Mouse (Mus musculus) erythroblast, embryonic 14.5 days (primary cell): ENCODE data around the gene Slc27a5. TPM values are rescaled to one million over a fixed set of nuclear protein-coding genes. Genes with fewer than 3 reads are reported as not detected.

Source experiments
- H3K27me3 ChIP-seq: 2 replicates; pipeline ENCODE4 v1.6.1; 2012; ENCODE audit warnings: inconsistent platforms; ENCODE audit not compliant: control insufficient read depth
- H3K36me3 ChIP-seq: 2 replicates; pipeline ENCODE4 v1.6.1; 2012; ENCODE audit warnings: mild to moderate bottlenecking, inconsistent platforms; ENCODE audit not compliant: control insufficient read depth
- H3K4me1 ChIP-seq: 2 replicates; pipeline ENCODE4 v1.6.1; 2012; ENCODE audit warnings: inconsistent platforms; ENCODE audit not compliant: control insufficient read depth
- H3K4me3 ChIP-seq: replicated peaks from 2 replicates; pipeline ENCODE3; 2012; ENCODE audit warnings: moderate library complexity, mild to moderate bottlenecking, inconsistent platforms
- H3K9me3 ChIP-seq: 2 replicates; pipeline ENCODE4 v1.6.1; 2012; ENCODE audit warnings: low read length, inconsistent platforms, mixed read lengths; ENCODE audit not compliant: control insufficient read depth
- GATA1 ChIP-seq: IDR thresholded peaks from 2 replicates; pipeline ENCODE4 v1.6.1; 2012; ENCODE audit warnings: low read length, inconsistent platforms, mixed read lengths
- TAL1 ChIP-seq: IDR thresholded peaks from 3 replicates; pipeline ENCODE4 v1.6.1; 2012; ENCODE audit warnings: low read length, inconsistent platforms, mixed read lengths
- polyA plus RNA-seq: library from polyadenylated mRNA; stranded (reverse); fragments of >175 nt; gene quantifications from 2 replicates; pipeline ENCODE4 v1.2.3, GENCODE M21; 2012

Gene Slc27a5
- polyA plus RNA-seq, 1 experiment: not detected

DNA sequence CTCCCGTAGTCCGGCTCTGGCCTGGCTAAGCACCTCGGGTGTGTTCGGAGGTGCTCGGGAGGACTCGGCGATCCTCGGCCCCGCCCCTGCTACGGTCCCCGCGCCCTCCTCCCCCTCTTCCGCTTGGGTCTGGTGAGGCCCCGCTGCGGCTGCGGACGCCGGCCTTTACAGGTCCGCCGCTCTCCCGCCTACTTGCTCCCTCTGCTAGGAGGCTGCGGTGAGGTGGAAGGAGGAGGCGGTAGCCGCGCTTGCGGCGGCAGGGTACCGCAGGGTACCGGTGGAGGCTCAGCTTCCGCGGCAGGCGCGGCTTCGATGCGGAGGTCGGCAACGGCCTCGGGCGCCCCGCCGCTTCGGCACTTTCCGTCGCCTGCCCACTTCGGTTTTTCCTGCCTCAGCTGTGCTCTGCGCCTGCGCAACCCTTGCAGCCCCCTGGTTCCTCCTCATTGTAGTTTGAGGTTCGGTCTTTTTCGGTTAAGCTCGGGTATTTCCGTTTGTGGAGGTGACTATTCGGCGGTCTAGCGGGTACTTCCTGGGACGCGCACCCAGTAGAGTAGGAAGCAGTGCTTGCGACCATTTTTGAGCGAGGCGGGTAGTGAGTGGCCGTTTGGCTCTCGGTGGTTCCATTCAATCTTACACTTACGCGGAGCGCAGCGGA lies 40.0 kb upstream of the Slc27a5 start, which contains the start of gene Ube2m:
TSS of gene Ube2m (minus strand) at position 375 of the 655 bp plus-strand sequence.
- peaks cover 4% of the 10 kb centered on the region for H3K9me3 ChIP-seq
- H3K27me3 ChIP-seq: peaks cover 28% of the 10 kb centered on the region
- peak within 1 kb of the TSS; percentile 85 for H3K4me3 ChIP-seq
- peaks cover 35% of the 10 kb centered on the region for H3K36me3 ChIP-seq
- TF ChIP-seq TAL1: no peak
- no peak for TF ChIP-seq GATA1
- peaks cover 56% of the 10 kb centered on the region for H3K4me1 ChIP-seq

GRCm38 (mm10) chr7:13037366-13037765 lies 39.4 kb upstream of the Slc27a5 start:
- peaks cover 21% of the 10 kb centered on the region for H3K27me3 ChIP-seq
- peaks cover 60% of the 10 kb centered on the region for H3K4me1 ChIP-seq
- peaks cover 42% of the 10 kb centered on the region for H3K36me3 ChIP-seq
- peak overlapping the region; percentile 85 for H3K4me3 ChIP-seq
- no peak for TF ChIP-seq TAL1
- no peaks in the 10 kb centered on the region for H3K9me3 ChIP-seq

- Histone ChIP-seq H3K4me3 (peak overlapping the region; percentile 85), H3K36me3 (peaks cover 47% of the 10 kb centered on the region), H3K27me3 (peaks cover 15% of the 10 kb centered on the region), H3K4me1 (peaks cover 64% of the 10 kb centered on the region), H3K9me3 (no peaks in the 10 kb centered on the region)
- TF ChIP-seq GATA1 (no peak), TAL1 (no peak)
Measured at GRCm38 (mm10) chr7:13036806-13037205, 38.8 kb upstream of the Slc27a5 start.

DNA sequence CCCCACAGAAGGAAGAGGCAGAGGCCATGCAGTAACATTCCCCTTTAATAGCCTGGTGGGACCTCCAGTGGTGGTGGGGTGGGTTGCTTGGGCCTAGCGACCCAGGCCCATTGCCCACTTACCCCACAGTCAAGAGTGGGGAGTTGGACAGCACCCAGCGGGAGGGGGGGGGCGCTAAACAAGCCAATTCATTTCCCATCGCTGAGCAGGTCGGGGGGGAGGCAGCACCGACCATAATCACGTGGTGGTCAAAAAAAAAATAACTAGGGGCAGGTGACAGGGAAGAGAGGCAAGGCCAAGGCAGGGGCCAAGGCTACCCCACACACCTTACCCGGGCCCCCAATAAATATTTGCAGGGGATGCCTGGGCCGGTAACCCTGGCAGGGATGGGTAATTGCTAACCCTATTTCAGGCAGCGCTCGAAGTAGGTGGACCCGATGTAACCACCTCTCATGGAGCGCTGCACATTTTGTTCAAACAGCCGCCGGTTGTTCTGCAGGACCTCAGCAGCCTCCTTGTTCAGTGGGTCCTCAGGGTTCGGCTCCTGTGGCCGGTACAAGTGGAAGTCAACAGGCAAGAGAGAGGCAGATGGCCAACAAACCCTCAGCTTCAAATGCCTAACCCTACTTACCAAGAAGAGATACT lies 37.3 kb upstream of the Slc27a5 start:
- Histone ChIP-seq H3K4me3 (peak overlapping the region; percentile 80), H3K9me3 (no peaks in the 10 kb centered on the region), H3K4me1 (peaks cover 64% of the 10 kb centered on the region), H3K27me3 (peaks cover under 1% of the 10 kb centered on the region; the same call in 1 of the 2 replicates), H3K36me3 (peaks cover 59% of the 10 kb centered on the region)
- no peak for TF ChIP-seq TAL1
- no peak for TF ChIP-seq GATA1

DNA sequence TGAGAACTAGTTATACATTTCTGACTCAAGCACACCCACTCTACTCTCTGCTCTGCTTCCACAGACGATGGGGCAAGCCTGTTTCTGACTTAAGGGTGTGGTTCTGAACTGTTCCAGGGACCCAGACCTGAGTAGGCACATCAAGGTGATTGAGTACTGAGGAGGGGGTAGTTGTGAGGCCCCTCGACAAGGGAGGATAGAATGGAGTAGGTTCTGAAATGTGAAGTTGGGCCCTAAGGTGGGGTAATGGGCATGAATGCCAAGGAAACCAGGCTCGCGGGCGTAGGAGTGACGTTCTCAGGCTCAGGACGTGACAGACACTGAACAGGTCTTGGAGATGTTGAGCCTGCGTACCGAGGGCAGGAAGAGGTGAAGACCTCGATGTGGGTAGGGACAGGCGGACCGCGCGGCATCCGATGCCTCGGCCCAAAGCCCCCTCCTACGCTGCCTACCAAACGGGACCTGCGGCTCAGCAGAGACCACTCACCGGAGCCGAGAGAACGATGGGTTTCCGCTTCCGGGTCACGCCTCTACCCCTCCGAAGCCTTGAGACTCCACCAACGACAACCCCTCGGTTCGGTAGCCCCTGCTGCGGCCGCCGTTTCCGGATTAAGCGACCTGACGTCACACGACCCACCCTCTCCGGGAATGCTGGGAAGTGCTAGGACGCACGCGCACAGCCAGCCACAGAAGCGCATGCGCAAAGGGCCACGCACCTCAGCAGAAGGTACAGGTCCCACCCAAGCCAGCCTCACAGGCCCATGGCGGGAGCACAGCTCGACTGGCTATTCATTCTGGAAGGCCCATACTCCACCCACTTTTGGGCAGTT lies 36.4 kb upstream of the Slc27a5 start, which contains the start of gene Chmp2a:
TSS of gene Chmp2a (minus strand) at position 660 of the 830 bp plus-strand sequence.
- Histone ChIP-seq H3K9me3 (no peaks in the 10 kb centered on the region), H3K4me1 (peaks cover 62% of the 10 kb centered on the region)
- no peak for TF ChIP-seq TAL1
- TF ChIP-seq GATA1: no peak

DNA sequence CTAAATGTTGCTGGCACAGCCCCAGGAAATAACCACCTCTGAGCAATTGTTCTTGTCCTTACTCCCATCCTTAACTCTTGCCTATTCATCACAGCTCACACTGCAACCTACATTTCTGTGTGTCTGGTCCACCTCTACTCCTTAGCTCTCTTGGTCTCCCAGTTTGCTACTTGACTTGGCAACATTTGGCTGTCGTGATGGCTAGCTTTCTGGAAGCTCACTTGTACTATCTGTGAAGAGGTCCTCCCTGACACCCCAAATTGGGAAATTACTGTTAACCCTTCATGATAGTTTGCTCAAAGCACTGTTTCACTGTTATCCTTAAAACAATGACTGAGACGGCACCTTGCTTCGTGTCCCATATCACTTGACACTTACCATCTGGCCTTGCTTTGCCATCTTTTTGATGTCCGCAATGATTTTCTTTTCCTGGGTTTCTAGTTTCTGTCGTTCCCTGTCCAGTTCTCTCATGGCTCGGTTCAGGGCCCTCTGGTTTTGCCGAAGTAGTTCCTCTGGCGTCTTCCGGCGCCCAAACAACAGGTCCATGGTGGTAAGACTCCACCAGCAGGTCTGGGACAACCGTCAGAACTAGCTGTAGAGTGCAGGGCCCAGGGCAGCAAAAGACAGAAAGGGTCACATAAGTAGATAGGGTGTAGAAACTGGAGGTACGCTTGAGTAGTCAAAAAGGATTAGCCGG lies 35.6 kb upstream of the Slc27a5 start:
- Histone ChIP-seq H3K27me3 (no peaks in the 10 kb centered on the region), H3K4me3 (peak overlapping the region; percentile 80), H3K9me3 (no peaks in the 10 kb centered on the region), H3K4me1 (peaks cover 54% of the 10 kb centered on the region), H3K36me3 (peaks cover 77% of the 10 kb centered on the region)
- no peak for TF ChIP-seq GATA1
- no peak for TF ChIP-seq TAL1

More for the DNA sequence above, 36.4 kb upstream of the Slc27a5 start, which contains the start of gene Chmp2a:
- Histone ChIP-seq H3K36me3 (peaks cover 69% of the 10 kb centered on the region), H3K27me3 (no peaks in the 10 kb centered on the region), H3K4me3 (peak within 1 kb of the TSS; percentile 80)

- Histone ChIP-seq H3K36me3 (peaks cover 87% of the 10 kb centered on the region), H3K9me3 (no peaks in the 10 kb centered on the region), H3K27me3 (no peaks in the 10 kb centered on the region), H3K4me1 (peaks cover 51% of the 10 kb centered on the region), H3K4me3 (no peak overlapping the region)
- TF ChIP-seq GATA1: no peak
- no peak for TF ChIP-seq TAL1
Measured at GRCm38 (mm10) chr7:13032541-13032940, 34.5 kb upstream of the Slc27a5 start.

DNA sequence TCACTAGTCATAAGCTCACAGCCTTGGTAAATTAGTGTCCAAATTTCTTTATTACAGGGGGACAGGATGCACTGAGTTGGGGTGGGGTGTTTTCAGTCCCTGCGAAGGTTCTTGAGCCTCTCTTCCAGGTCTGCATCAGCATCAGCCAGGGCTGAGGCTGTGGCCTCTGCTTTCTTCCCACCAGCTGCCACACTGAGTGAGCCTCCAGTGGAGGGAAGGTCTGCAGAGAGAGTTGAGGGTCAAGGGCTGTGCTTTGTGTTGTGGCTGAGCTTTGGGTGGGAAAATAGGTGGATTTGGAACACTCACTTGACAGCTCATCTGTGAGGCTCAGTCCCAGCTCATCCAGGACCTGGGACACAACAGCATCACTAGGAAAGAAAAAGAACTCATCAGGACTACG lies 34.0 kb upstream of the Slc27a5 start:
- Histone ChIP-seq H3K36me3 (peaks cover 93% of the 10 kb centered on the region), H3K4me3 (no peak overlapping the region), H3K9me3 (no peaks in the 10 kb centered on the region), H3K4me1 (peaks cover 49% of the 10 kb centered on the region), H3K27me3 (no peaks in the 10 kb centered on the region)
- TF ChIP-seq GATA1 (no peak), TAL1 (no peak)

GRCm38 (mm10) chr7:13031069-13031468 lies 33.1 kb upstream of the Slc27a5 start:
- TF ChIP-seq GATA1 (no peak), TAL1 (no peak)
- Histone ChIP-seq H3K36me3 (peaks cover 95% of the 10 kb centered on the region), H3K4me3 (no peak overlapping the region), H3K9me3 (no peaks in the 10 kb centered on the region), H3K27me3 (no peaks in the 10 kb centered on the region), H3K4me1 (peaks cover 47% of the 10 kb centered on the region)
